Mouse (Mus musculus): ENCODE results near the gene Shc4. TPM values are rescaled to one million over a fixed set of nuclear protein-coding genes. Genes with fewer than 3 reads are reported as not detected.

The Shc4 gene
- polyA plus RNA-seq, 1 experiment = 0.57 TPM

DNA sequence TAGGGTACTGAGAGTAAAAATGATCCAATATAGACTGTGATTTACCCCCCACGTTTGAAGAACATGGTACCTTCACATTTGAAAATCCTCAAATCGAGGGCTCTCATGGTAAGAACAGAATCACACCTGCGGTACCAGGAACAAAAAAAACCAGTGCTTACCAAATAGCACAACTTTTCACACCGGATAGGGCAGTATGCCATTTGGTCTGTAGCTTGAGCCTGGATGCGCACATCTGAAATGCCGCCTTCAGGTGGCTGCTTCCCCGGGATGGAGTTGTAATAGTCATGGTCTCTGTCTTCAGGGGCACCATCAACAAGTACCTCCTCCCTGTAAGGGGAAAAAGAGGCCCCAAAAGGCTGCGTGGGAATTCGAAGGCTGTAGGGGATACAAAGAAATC lies 68.6 kb downstream of the Shc4 start:
- no peaks in the 10 kb centered on the region for H3K27me3 ChIP-seq (ENCODE audit: control insufficient read depth, insufficient read depth, low read length)
- TF ChIP-seq POLR2A (IDR thresholded peaks at IDR 0.05; ENCODE audit: control insufficient read depth, extremely low read depth, insufficient read depth, low read length, poor library complexity) = no peak
- TF ChIP-seq CTCF (IDR thresholded peaks at IDR 0.05; ENCODE audit: borderline replicate concordance, control insufficient read depth, extremely low read depth, insufficient read depth, low read length, poor library complexity) = no peak
- 94% methylated on average over 9 of the region's 9 CpGs for WGBS
- H3K4me1 ChIP-seq (replicated peaks; ENCODE audit: control insufficient read depth, insufficient read depth, low read length) = peaks cover 1% of the 10 kb centered on the region; the same call in 1 of the 2 replicates
- no peak overlapping the region for H3K4me3 ChIP-seq (ENCODE audit: control insufficient read depth, insufficient read depth, low read length)
- H3K36me3 ChIP-seq (ENCODE audit: control insufficient read depth, insufficient read depth, low read length) = no peaks in the 10 kb centered on the region
- DNase-seq = no peak
- no peak overlapping the region for H3K27ac ChIP-seq (ENCODE audit: control insufficient read depth, insufficient read depth, low read length)

GRCm38 (mm10) chr2:125653286-125653685 lies 70.7 kb downstream of the Shc4 start:
- Histone ChIP-seq H3K27me3 (ENCODE audit: control insufficient read depth, insufficient read depth, low read length) (no peaks in the 10 kb centered on the region), H3K4me1 (replicated peaks; ENCODE audit: control insufficient read depth, insufficient read depth, low read length) (no peaks in the 10 kb centered on the region), H3K4me3 (ENCODE audit: control insufficient read depth, insufficient read depth, low read length) (no peak overlapping the region), H3K36me3 (ENCODE audit: control insufficient read depth, insufficient read depth, low read length) (no peaks in the 10 kb centered on the region), H3K27ac (ENCODE audit: control insufficient read depth, insufficient read depth, low read length) (no peak overlapping the region)
- no peak for TF ChIP-seq CTCF (IDR thresholded peaks at IDR 0.05; ENCODE audit: borderline replicate concordance, control insufficient read depth, extremely low read depth, insufficient read depth, low read length, poor library complexity)
- no peak for TF ChIP-seq POLR2A (IDR thresholded peaks at IDR 0.05; ENCODE audit: control insufficient read depth, extremely low read depth, insufficient read depth, low read length, poor library complexity)
- 95% methylated on average over 2 of the region's 2 CpGs for WGBS
- no peak for DNase-seq

DNA sequence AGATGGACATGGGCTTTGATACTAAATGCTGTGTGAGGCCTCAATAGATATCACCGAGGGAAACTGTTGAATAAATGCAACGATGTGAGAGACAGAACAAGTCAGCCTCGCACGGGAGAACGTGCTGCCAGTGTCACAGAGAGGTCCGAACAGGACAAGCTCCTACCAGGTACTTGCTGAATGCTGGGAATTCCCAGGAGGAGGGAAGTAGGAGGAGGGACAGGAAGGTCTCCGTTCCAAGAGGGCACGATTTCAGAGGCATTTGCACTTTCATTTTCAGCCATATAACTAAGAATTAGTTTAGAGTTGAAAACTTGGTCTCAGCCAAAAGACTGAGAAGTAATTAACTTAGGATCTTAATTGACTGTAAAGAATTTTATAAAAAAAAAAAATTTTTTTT lies 72.4 kb downstream of the Shc4 start:
- DNase-seq = no peak
- no peak overlapping the region for H3K27ac ChIP-seq (ENCODE audit: control insufficient read depth, insufficient read depth, low read length)
- no peaks in the 10 kb centered on the region for H3K27me3 ChIP-seq (ENCODE audit: control insufficient read depth, insufficient read depth, low read length)
- no peaks in the 10 kb centered on the region for H3K4me1 ChIP-seq (replicated peaks; ENCODE audit: control insufficient read depth, insufficient read depth, low read length)
- 87% methylated on average over 8 of the region's 8 CpGs for WGBS
- TF ChIP-seq CTCF (IDR thresholded peaks at IDR 0.05; ENCODE audit: borderline replicate concordance, control insufficient read depth, extremely low read depth, insufficient read depth, low read length, poor library complexity) = no peak
- no peak overlapping the region for H3K4me3 ChIP-seq (ENCODE audit: control insufficient read depth, insufficient read depth, low read length)
- no peaks in the 10 kb centered on the region for H3K36me3 ChIP-seq (ENCODE audit: control insufficient read depth, insufficient read depth, low read length)

DNA sequence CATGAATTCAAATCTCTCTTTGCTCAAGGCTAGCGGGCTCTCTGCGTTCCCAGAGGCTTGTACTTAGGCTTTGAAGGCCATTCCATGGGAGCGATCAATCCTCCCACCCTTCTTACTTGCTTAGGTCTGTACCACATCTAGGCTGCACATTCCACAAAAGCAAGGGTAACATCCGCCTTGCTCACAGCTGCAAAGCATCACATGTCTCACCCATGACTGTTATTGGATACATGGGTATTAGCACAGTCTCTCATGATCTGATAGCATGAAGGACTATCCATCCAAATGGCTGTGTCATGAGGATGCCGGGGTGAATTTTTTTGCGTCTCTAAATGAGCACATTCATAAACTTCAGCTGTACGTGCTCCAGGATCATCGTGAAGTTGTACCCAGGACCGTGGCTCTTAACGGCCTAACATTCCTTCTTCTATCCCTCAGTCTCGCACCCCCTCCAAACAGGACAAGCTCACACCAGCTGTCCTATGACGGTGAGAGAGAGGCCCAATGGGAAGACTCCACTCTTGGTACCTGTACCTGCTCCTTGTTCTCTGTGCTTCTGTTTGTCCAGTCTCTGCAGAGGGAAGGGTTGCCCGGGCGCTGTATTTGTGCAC lies 73.1 kb downstream of the Shc4 start:
- Histone ChIP-seq H3K4me3 (ENCODE audit: control insufficient read depth, insufficient read depth, low read length) (no peak overlapping the region), H3K4me1 (replicated peaks; ENCODE audit: control insufficient read depth, insufficient read depth, low read length) (no peaks in the 10 kb centered on the region), H3K36me3 (ENCODE audit: control insufficient read depth, insufficient read depth, low read length) (no peaks in the 10 kb centered on the region), H3K27ac (ENCODE audit: control insufficient read depth, insufficient read depth, low read length) (no peak overlapping the region), H3K27me3 (ENCODE audit: control insufficient read depth, insufficient read depth, low read length) (no peaks in the 10 kb centered on the region)
- TF ChIP-seq POLR2A (IDR thresholded peaks at IDR 0.05; ENCODE audit: control insufficient read depth, extremely low read depth, insufficient read depth, low read length, poor library complexity) (no peak), CTCF (IDR thresholded peaks at IDR 0.05; ENCODE audit: borderline replicate concordance, control insufficient read depth, extremely low read depth, insufficient read depth, low read length, poor library complexity) (no peak)
- no peak for DNase-seq
- 97% methylated on average over 14 of the region's 14 CpGs for WGBS

DNA sequence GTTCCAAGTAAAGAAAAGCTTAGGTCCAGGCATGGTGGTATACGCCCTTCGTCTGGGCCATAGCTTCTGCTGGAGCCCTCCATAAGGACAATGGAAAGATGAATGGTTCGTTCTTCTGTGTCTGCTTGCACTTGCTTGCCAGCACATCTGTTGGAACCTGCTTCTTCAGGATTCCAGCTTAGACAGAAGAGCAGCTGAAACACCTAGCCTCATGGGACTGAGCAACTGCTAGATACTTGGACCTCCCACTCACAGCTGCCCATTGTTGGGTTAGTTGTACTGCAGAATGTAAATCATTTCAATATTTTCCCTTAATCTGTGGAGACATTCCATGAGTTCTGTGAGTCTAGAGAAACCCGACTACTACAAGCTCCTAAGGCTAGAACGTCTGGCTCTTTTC lies 73.9 kb downstream of the Shc4 start:
- 97% methylated on average over 5 of the region's 5 CpGs for WGBS
- no peak overlapping the region for H3K4me3 ChIP-seq (ENCODE audit: control insufficient read depth, insufficient read depth, low read length)
- no peak overlapping the region for H3K27ac ChIP-seq (ENCODE audit: control insufficient read depth, insufficient read depth, low read length)

GRCm38 (mm10) chr2:125644912-125645311 lies 79.0 kb downstream of the Shc4 start:
- no peak for TF ChIP-seq CTCF (IDR thresholded peaks at IDR 0.05; ENCODE audit: borderline replicate concordance, control insufficient read depth, extremely low read depth, insufficient read depth, low read length, poor library complexity)
- no peak for TF ChIP-seq POLR2A (IDR thresholded peaks at IDR 0.05; ENCODE audit: control insufficient read depth, extremely low read depth, insufficient read depth, low read length, poor library complexity)
- DNase-seq = no peak
- Histone ChIP-seq H3K4me1 (replicated peaks; ENCODE audit: control insufficient read depth, insufficient read depth, low read length) (no peaks in the 10 kb centered on the region), H3K27ac (ENCODE audit: control insufficient read depth, insufficient read depth, low read length) (no peak overlapping the region), H3K27me3 (ENCODE audit: control insufficient read depth, insufficient read depth, low read length) (no peaks in the 10 kb centered on the region), H3K36me3 (ENCODE audit: control insufficient read depth, insufficient read depth, low read length) (no peaks in the 10 kb centered on the region), H3K4me3 (ENCODE audit: control insufficient read depth, insufficient read depth, low read length) (no peak overlapping the region)
- 95% methylated on average over 6 of the region's 6 CpGs for WGBS

More for the DNA sequence above, 73.9 kb downstream of the Shc4 start:
- H3K27me3 ChIP-seq (ENCODE audit: control insufficient read depth, insufficient read depth, low read length) = no peaks in the 10 kb centered on the region
- TF ChIP-seq POLR2A (IDR thresholded peaks at IDR 0.05; ENCODE audit: control insufficient read depth, extremely low read depth, insufficient read depth, low read length, poor library complexity) (no peak), CTCF (IDR thresholded peaks at IDR 0.05; ENCODE audit: borderline replicate concordance, control insufficient read depth, extremely low read depth, insufficient read depth, low read length, poor library complexity) (no peak)
- no peak for DNase-seq
- no peaks in the 10 kb centered on the region for H3K36me3 ChIP-seq (ENCODE audit: control insufficient read depth, insufficient read depth, low read length)
- H3K4me1 ChIP-seq (replicated peaks; ENCODE audit: control insufficient read depth, insufficient read depth, low read length) = no peaks in the 10 kb centered on the region

GRCm38 (mm10) chr2:125637331-125637730 lies 86.6 kb downstream of the Shc4 start:
- no peak for TF ChIP-seq POLR2A (IDR thresholded peaks at IDR 0.05; ENCODE audit: control insufficient read depth, extremely low read depth, insufficient read depth, low read length, poor library complexity)
- TF ChIP-seq CTCF (IDR thresholded peaks at IDR 0.05; ENCODE audit: borderline replicate concordance, control insufficient read depth, extremely low read depth, insufficient read depth, low read length, poor library complexity) = no peak
- Histone ChIP-seq H3K27me3 (ENCODE audit: control insufficient read depth, insufficient read depth, low read length) (no peaks in the 10 kb centered on the region), H3K4me3 (ENCODE audit: control insufficient read depth, insufficient read depth, low read length) (no peak overlapping the region), H3K27ac (ENCODE audit: control insufficient read depth, insufficient read depth, low read length) (no peak overlapping the region), H3K4me1 (replicated peaks; ENCODE audit: control insufficient read depth, insufficient read depth, low read length) (no peaks in the 10 kb centered on the region), H3K36me3 (ENCODE audit: control insufficient read depth, insufficient read depth, low read length) (no peaks in the 10 kb centered on the region)
- 89% methylated on average over 7 of the region's 7 CpGs for WGBS
- DNase-seq = no peak

All from thymus, adult 2 months (tissue).